Mouse (Mus musculus): ENCODE measurements around the gene Cabp2.
"Not testable (repeated sequence)": the region's sequence is repeated elsewhere in the genome, so short reads cannot be mapped to it uniquely, and the experiment has no call there.

The Cabp2 gene

GRCm38 (mm10) chr19:4055947-4056693, 25.3 kb upstream of the Cabp2 start:
- DNase-seq: peak; percentile 57

- peak; percentile 21 for DNase-seq
Measured at GRCm38 (mm10) chr19:4056727-4057126, 24.7 kb upstream of the Cabp2 start.

GRCm38 (mm10) chr19:4057389-4057788, 24.0 kb upstream of the Cabp2 start:
- DNase-seq: no peak

GRCm38 (mm10) chr19:4057962-4058361, 23.4 kb upstream of the Cabp2 start:
- DNase-seq: no peak

GRCm38 (mm10) chr19:4058581-4058980, 22.8 kb upstream of the Cabp2 start:
- no peak for DNase-seq

GRCm38 (mm10) chr19:4059069-4059740, 22.2 kb upstream of the Cabp2 start, which contains the start of gene Gstp3:
Gene Gstp3 (minus strand): TSS chr19:4059569.
- no peak for DNase-seq

- not testable (repeated sequence) for DNase-seq
Measured at GRCm38 (mm10) chr19:4060044-4060898, 21.1 kb upstream of the Cabp2 start.

- DNase-seq: no peak
Measured at GRCm38 (mm10) chr19:4060899-4061465, 20.4 kb upstream of the Cabp2 start.

GRCm38 (mm10) chr19:4063357-4063756, 18.0 kb upstream of the Cabp2 start:
- DNase-seq: not testable (repeated sequence)

GRCm38 (mm10) chr19:4064501-4064900, 16.9 kb upstream of the Cabp2 start:
- DNase-seq: not testable (repeated sequence)

- DNase-seq: no peak
Measured at GRCm38 (mm10) chr19:4066280-4066679, 15.1 kb upstream of the Cabp2 start.

GRCm38 (mm10) chr19:4066877-4067276, 14.5 kb upstream of the Cabp2 start:
- no peak for DNase-seq

- DNase-seq: not testable (repeated sequence)
Measured at GRCm38 (mm10) chr19:4068242-4068641, 13.1 kb upstream of the Cabp2 start.

GRCm38 (mm10) chr19:4068717-4069410, 12.5 kb upstream of the Cabp2 start:
- DNase-seq: no peak

- no peak for DNase-seq
Measured at GRCm38 (mm10) chr19:4070311-4070710, 11.1 kb upstream of the Cabp2 start.

GRCm38 (mm10) chr19:4070756-4071155, 10.6 kb upstream of the Cabp2 start:
- DNase-seq: no peak

GRCm38 (mm10) chr19:4071406-4071805, 10.0 kb upstream of the Cabp2 start:
- no peak for DNase-seq

GRCm38 (mm10) chr19:4072706-4073424, 8.5 kb upstream of the Cabp2 start:
- peak; percentile 36 for DNase-seq

- peak; percentile 29 for DNase-seq
Measured at GRCm38 (mm10) chr19:4075531-4075930, 5.8 kb upstream of the Cabp2 start.

GRCm38 (mm10) chr19:4079594-4079993, 1.8 kb upstream of the Cabp2 start:
- no peak for DNase-seq

- no peak for DNase-seq
Measured at GRCm38 (mm10) chr19:4080511-4081009, 818 bp upstream of the Cabp2 start.

All from kidney, adult 11 months (tissue).